Mouse (Mus musculus): ENCODE data around the gene Prr13. TPM values are rescaled to one million over a fixed set of nuclear protein-coding genes. Genes with fewer than 3 reads are reported as not detected.

Prr13 gene
- polyA plus RNA-seq, 1 experiment from 2014 or later, result 139 TPM

GRCm38 (mm10) chr15:102487664-102488063 is 28.8 kb downstream of the Prr13 start:
- no peak overlapping the region for H3K27ac ChIP-seq (ENCODE audit: low read length)
- no peak overlapping the region for H3K9ac ChIP-seq (ENCODE audit: low read depth, low read length)
- ATAC-seq (ENCODE audit: low read depth), result no peak
- H3K36me3 ChIP-seq (ENCODE audit: control insufficient read depth, insufficient read depth), result peaks cover 77% of the 10 kb centered on the region
- no peak overlapping the region for H3K4me2 ChIP-seq (ENCODE audit: low read depth, low read length)
- H3K27me3 ChIP-seq (ENCODE audit: control insufficient read depth, insufficient read depth, low read depth, low read length), result no peaks in the 10 kb centered on the region
- 73% methylated on average over 1 of the region's 1 CpGs for WGBS (ENCODE audit: insufficient replicate concordance)
- H3K4me1 ChIP-seq (ENCODE audit: control insufficient read depth, low read depth, low read length), result no peaks in the 10 kb centered on the region
- H3K4me3 ChIP-seq (ENCODE audit: low read depth, low read length), result no peak overlapping the region
- no peaks in the 10 kb centered on the region for H3K9me3 ChIP-seq (replicated peaks; ENCODE audit: control insufficient read depth, low read length)

- Histone ChIP-seq H3K36me3 (ENCODE audit: control insufficient read depth, insufficient read depth) (peaks cover 70% of the 10 kb centered on the region), H3K9ac (ENCODE audit: low read depth, low read length) (no peak overlapping the region), H3K4me3 (ENCODE audit: low read depth, low read length) (no peak overlapping the region), H3K27me3 (ENCODE audit: control insufficient read depth, insufficient read depth, low read depth, low read length) (no peaks in the 10 kb centered on the region), H3K4me2 (ENCODE audit: low read depth, low read length) (no peak overlapping the region), H3K9me3 (replicated peaks; ENCODE audit: control insufficient read depth, low read length) (no peaks in the 10 kb centered on the region), H3K4me1 (ENCODE audit: control insufficient read depth, low read depth, low read length) (no peaks in the 10 kb centered on the region), H3K27ac (ENCODE audit: low read length) (no peak overlapping the region)
- no peak for ATAC-seq (ENCODE audit: low read depth)
- 89% methylated on average over 3 of the region's 3 CpGs for WGBS (ENCODE audit: insufficient replicate concordance)
Observed at GRCm38 (mm10) chr15:102498322-102498721, 39.5 kb downstream of the Prr13 start.

- Histone ChIP-seq H3K4me2 (ENCODE audit: low read depth, low read length) (no peak overlapping the region), H3K36me3 (ENCODE audit: control insufficient read depth, insufficient read depth) (peaks cover 68% of the 10 kb centered on the region), H3K27me3 (ENCODE audit: control insufficient read depth, insufficient read depth, low read depth, low read length) (no peaks in the 10 kb centered on the region), H3K4me3 (ENCODE audit: low read depth, low read length) (no peak overlapping the region), H3K9ac (ENCODE audit: low read depth, low read length) (no peak overlapping the region), H3K27ac (ENCODE audit: low read length) (no peak overlapping the region), H3K9me3 (replicated peaks; ENCODE audit: control insufficient read depth, low read length) (no peaks in the 10 kb centered on the region), H3K4me1 (ENCODE audit: control insufficient read depth, low read depth, low read length) (no peaks in the 10 kb centered on the region)
- ATAC-seq (ENCODE audit: low read depth), result no peak
- WGBS (ENCODE audit: insufficient replicate concordance), result 67% methylated on average over 3 of the region's 3 CpGs
Observed at GRCm38 (mm10) chr15:102499370-102499769, 40.5 kb downstream of the Prr13 start.

- H3K9me3 ChIP-seq (replicated peaks; ENCODE audit: control insufficient read depth, low read length), result no peaks in the 10 kb centered on the region
- H3K4me3 ChIP-seq (ENCODE audit: low read depth, low read length), result no peak overlapping the region
- no peak overlapping the region for H3K27ac ChIP-seq (ENCODE audit: low read length)
- no peaks in the 10 kb centered on the region for H3K4me1 ChIP-seq (ENCODE audit: control insufficient read depth, low read depth, low read length)
- no peak overlapping the region for H3K4me2 ChIP-seq (ENCODE audit: low read depth, low read length)
- no peaks in the 10 kb centered on the region for H3K27me3 ChIP-seq (ENCODE audit: control insufficient read depth, insufficient read depth, low read depth, low read length)
- 89% methylated on average over 6 of the region's 6 CpGs for WGBS (ENCODE audit: insufficient replicate concordance)
- no peak overlapping the region for H3K9ac ChIP-seq (ENCODE audit: low read depth, low read length)
- H3K36me3 ChIP-seq (ENCODE audit: control insufficient read depth, insufficient read depth), result peaks cover 65% of the 10 kb centered on the region
- no peak for ATAC-seq (ENCODE audit: low read depth)
Observed at GRCm38 (mm10) chr15:102499851-102500250, 41.0 kb downstream of the Prr13 start.

GRCm38 (mm10) chr15:102500479-102500878 is 41.7 kb downstream of the Prr13 start:
- 84% methylated on average over 5 of the region's 5 CpGs for WGBS (ENCODE audit: insufficient replicate concordance)
- Histone ChIP-seq H3K9me3 (replicated peaks; ENCODE audit: control insufficient read depth, low read length) (no peaks in the 10 kb centered on the region), H3K27ac (ENCODE audit: low read length) (no peak overlapping the region), H3K27me3 (ENCODE audit: control insufficient read depth, insufficient read depth, low read depth, low read length) (no peaks in the 10 kb centered on the region), H3K4me3 (ENCODE audit: low read depth, low read length) (no peak overlapping the region), H3K36me3 (ENCODE audit: control insufficient read depth, insufficient read depth) (peaks cover 58% of the 10 kb centered on the region), H3K9ac (ENCODE audit: low read depth, low read length) (no peak overlapping the region), H3K4me2 (ENCODE audit: low read depth, low read length) (no peak overlapping the region), H3K4me1 (ENCODE audit: control insufficient read depth, low read depth, low read length) (peaks cover 2% of the 10 kb centered on the region; the same call in 1 of the 2 replicates)
- ATAC-seq (ENCODE audit: low read depth), result no peak

GRCm38 (mm10) chr15:102501084-102501814 is 42.4 kb downstream of the Prr13 start:
- no peak for ATAC-seq (ENCODE audit: low read depth)
- Histone ChIP-seq H3K36me3 (ENCODE audit: control insufficient read depth, insufficient read depth) (peaks cover 55% of the 10 kb centered on the region), H3K27ac (ENCODE audit: low read length) (no peak overlapping the region)

GRCm38 (mm10) chr15:102502254-102502840 is 43.5 kb downstream of the Prr13 start:
- no peaks in the 10 kb centered on the region for H3K27me3 ChIP-seq (ENCODE audit: control insufficient read depth, insufficient read depth, low read depth, low read length)
- WGBS (ENCODE audit: insufficient replicate concordance), result 74% methylated on average over 9 of the region's 9 CpGs
- no peak overlapping the region for H3K9ac ChIP-seq (ENCODE audit: low read depth, low read length)
- H3K4me2 ChIP-seq (ENCODE audit: low read depth, low read length), result no peak overlapping the region
- H3K4me3 ChIP-seq (ENCODE audit: low read depth, low read length), result no peak overlapping the region
- no peak overlapping the region for H3K27ac ChIP-seq (ENCODE audit: low read length)
- peaks cover 2% of the 10 kb centered on the region; the same call in 1 of the 2 replicates for H3K4me1 ChIP-seq (ENCODE audit: control insufficient read depth, low read depth, low read length)
- peak; percentile 52 for ATAC-seq (ENCODE audit: low read depth)
- H3K9me3 ChIP-seq (replicated peaks; ENCODE audit: control insufficient read depth, low read length), result no peaks in the 10 kb centered on the region
- H3K36me3 ChIP-seq (ENCODE audit: control insufficient read depth, insufficient read depth), result peaks cover 52% of the 10 kb centered on the region

More at GRCm38 (mm10) chr15:102501084-102501814, 42.4 kb downstream of the Prr13 start:
- H3K9ac ChIP-seq (ENCODE audit: low read depth, low read length), result no peak overlapping the region
- H3K4me1 ChIP-seq (ENCODE audit: control insufficient read depth, low read depth, low read length), result peaks cover 2% of the 10 kb centered on the region; the same call in 1 of the 2 replicates
- H3K27me3 ChIP-seq (ENCODE audit: control insufficient read depth, insufficient read depth, low read depth, low read length), result no peaks in the 10 kb centered on the region
- no peak overlapping the region for H3K4me2 ChIP-seq (ENCODE audit: low read depth, low read length)
- 86% methylated on average over 19 of the region's 19 CpGs for WGBS (ENCODE audit: insufficient replicate concordance)
- H3K9me3 ChIP-seq (replicated peaks; ENCODE audit: control insufficient read depth, low read length), result no peaks in the 10 kb centered on the region
- H3K4me3 ChIP-seq (ENCODE audit: low read depth, low read length), result no peak overlapping the region

GRCm38 (mm10) chr15:102503447-102503846 is 44.6 kb downstream of the Prr13 start, which contains the start of gene Gm10337:
Gene Gm10337, plus strand, starts transcription at chr15:102503722.
- peaks cover 2% of the 10 kb centered on the region; the same call in 1 of the 2 replicates for H3K4me1 ChIP-seq (ENCODE audit: control insufficient read depth, low read depth, low read length)
- no peak within 1 kb of the TSS for H3K4me3 ChIP-seq (ENCODE audit: low read depth, low read length)
- no peaks in the 10 kb centered on the region for H3K9me3 ChIP-seq (replicated peaks; ENCODE audit: control insufficient read depth, low read length)
- no peaks in the 10 kb centered on the region for H3K27me3 ChIP-seq (ENCODE audit: control insufficient read depth, insufficient read depth, low read depth, low read length)
- H3K27ac ChIP-seq (ENCODE audit: low read length), result no peak within 1 kb of the TSS
- no peak within 1 kb of the TSS for H3K4me2 ChIP-seq (ENCODE audit: low read depth, low read length)
- H3K9ac ChIP-seq (ENCODE audit: low read depth, low read length), result no peak within 1 kb of the TSS
- WGBS (ENCODE audit: insufficient replicate concordance), result 85% methylated on average over 1 of the region's 1 CpGs
- H3K36me3 ChIP-seq (ENCODE audit: control insufficient read depth, insufficient read depth), result peaks cover 42% of the 10 kb centered on the region
- no peak for ATAC-seq (ENCODE audit: low read depth)

Measured in liver, embryonic 16.5 days (tissue).